Mouse (Mus musculus) embryonic facial prominence, embryonic 14.5 days (tissue): ENCODE results near the gene Mrpl54. TPM values are rescaled to one million over a fixed set of nuclear protein-coding genes. Genes with fewer than 3 reads are reported as not detected.
"Not testable (repeated sequence)": the region's sequence is repeated elsewhere in the genome, so short reads cannot be mapped to it uniquely, and the experiment has no call there.

Experiments
- ATAC-seq: fragments of 200-750 bp; cut with Nextera tagmentation; 2 replicates; pipeline ENCODE4 v1.8.0; 2017; ENCODE audit warnings: low read depth, moderate number of reproducible peaks, moderate TSS enrichment
- DNase-seq: peaks from one replicate; pipeline ENCODE4 v3.0.0-alpha.2; 2015; ENCODE audit warnings: low spot score
- H3K27ac ChIP-seq: fragments of 300-500 bp; sonication (generic); replicated peaks from 2 replicates; pipeline ENCODE4 v1.5.1; 2014; ENCODE audit warnings: low read depth, mild to moderate bottlenecking, low read length, moderate library complexity
- H3K27me3 ChIP-seq: fragments of 300-500 bp; sonication (generic); replicated peaks from 2 replicates; pipeline ENCODE4 v1.6.1; 2014; ENCODE audit warnings: low read length; ENCODE audit not compliant: control insufficient read depth, insufficient read depth
- H3K36me3 ChIP-seq: fragments of 300-500 bp; sonication (generic); 2 replicates; pipeline ENCODE4 v1.6.1; 2014; ENCODE audit warnings: low read length, mixed read lengths; ENCODE audit not compliant: control insufficient read depth, insufficient read depth
- H3K4me1 ChIP-seq: fragments of 300-500 bp; sonication (generic); 2 replicates; pipeline ENCODE4 v1.6.1; 2014; ENCODE audit warnings: antibody characterized with exemption, low read length; ENCODE audit not compliant: control insufficient read depth, insufficient read depth
- H3K4me2 ChIP-seq: fragments of 300-500 bp; sonication (generic); 2 replicates; pipeline ENCODE4 v1.6.1; 2014; ENCODE audit warnings: low read depth, mild to moderate bottlenecking, low read length, moderate library complexity, mixed read lengths
- H3K4me3 ChIP-seq: fragments of 300-500 bp; sonication (generic); 2 replicates; pipeline ENCODE4 v1.5.1; 2014; ENCODE audit warnings: low read depth, mild to moderate bottlenecking, low read length
- H3K9ac ChIP-seq: fragments of 300-500 bp; sonication (generic); 2 replicates; pipeline ENCODE4 v1.6.1; 2014; ENCODE audit warnings: low read depth, mild to moderate bottlenecking, low read length, moderate library complexity, mixed read lengths
- H3K9me3 ChIP-seq: fragments of 300-500 bp; sonication (generic); 2 replicates; pipeline ENCODE4 v1.6.1; 2016; ENCODE audit warnings: low read length; ENCODE audit not compliant: control insufficient read depth
- WGBS: fragments of 180-500 bp; shearing (Covaris S2); extraction: QIAGEN DNeasy Blood & Tissue Kit; methylation state at CpG from one replicate; pipeline ENCODE4 v1.1.7; 2014; 5-methylcytosine and 5-hydroxymethylcytosine counted together
- polyA plus RNA-seq: library from polyadenylated mRNA; unstranded; fragments of >200 nt; fragmentation: Nextera tagmentation; extraction: Ambion mirVana; gene quantifications from 2 replicates; pipeline ENCODE4 v1.2.1, GENCODE M21; 2014

Mrpl54 gene
- polyA plus RNA-seq, 1 experiment from 2014 or later = 196 TPM

- H3K36me3 ChIP-seq = no peaks in the 10 kb centered on the region
- H3K9ac ChIP-seq = peak overlapping the region; percentile 89
- H3K27ac ChIP-seq = no peak overlapping the region
- H3K27me3 ChIP-seq = peaks cover 30% of the 10 kb centered on the region
- ATAC-seq (peak; percentile 55), DNase-seq (no peak)
- 0% methylated on average over 8 of the region's 28 CpGs for WGBS
- peak overlapping the region; percentile 70 for H3K4me2 ChIP-seq
- peak overlapping the region; percentile 74 for H3K4me3 ChIP-seq
- H3K9me3 ChIP-seq = no peaks in the 10 kb centered on the region
- H3K4me1 ChIP-seq = peaks cover 9% of the 10 kb centered on the region
These were observed 33.5 kb downstream of the Mrpl54 start for GRCm38 (mm10) chr10:81233226-81233585.

- H3K9ac ChIP-seq = peak within 1 kb of the TSS; percentile 89
- peak; percentile 84 for ATAC-seq
- no peak within 1 kb of the TSS for H3K27ac ChIP-seq
- H3K4me3 ChIP-seq = peak within 1 kb of the TSS; percentile 74
- peak within 1 kb of the TSS; percentile 70 for H3K4me2 ChIP-seq
- peak; percentile 91 for DNase-seq
- H3K36me3 ChIP-seq = no peaks in the 10 kb centered on the region
- H3K27me3 ChIP-seq = peaks cover 30% of the 10 kb centered on the region
- no peaks in the 10 kb centered on the region for H3K9me3 ChIP-seq
- WGBS = 14% methylated on average over 17 of the region's 29 CpGs
- H3K4me1 ChIP-seq = peaks cover 9% of the 10 kb centered on the region
These were observed 34.0 kb downstream of the Mrpl54 start, which contains the start of gene Zfr2 for GRCm38 (mm10) chr10:81232580-81233225. TSS of gene Zfr2 (plus strand) at chr10:81233155.

GRCm38 (mm10) chr10:81231436-81231835 lies 35.3 kb downstream of the Mrpl54 start:
- H3K27me3 ChIP-seq = peaks cover 30% of the 10 kb centered on the region
- ATAC-seq (no peak), DNase-seq (no peak)
- WGBS = 47% methylated on average over 7 of the region's 7 CpGs
- H3K27ac ChIP-seq = no peak overlapping the region
- H3K4me2 ChIP-seq = peak overlapping the region; percentile 42; the same call in 1 of the 2 replicates
- H3K9me3 ChIP-seq = no peaks in the 10 kb centered on the region
- peaks cover 9% of the 10 kb centered on the region for H3K4me1 ChIP-seq
- H3K4me3 ChIP-seq = no peak overlapping the region
- H3K9ac ChIP-seq = no peak overlapping the region
- H3K36me3 ChIP-seq = no peaks in the 10 kb centered on the region

- ATAC-seq (peak; percentile 74; the same call in 1 of the 2 replicates), DNase-seq (peak; percentile 34)
- H3K4me3 ChIP-seq = peak within 1 kb of the TSS; percentile 23
- no peaks in the 10 kb centered on the region for H3K36me3 ChIP-seq
- H3K9me3 ChIP-seq = no peaks in the 10 kb centered on the region
- WGBS = 6% methylated on average over 27 of the region's 27 CpGs
- H3K27me3 ChIP-seq = peaks cover 30% of the 10 kb centered on the region
- no peak within 1 kb of the TSS for H3K27ac ChIP-seq
- peak within 1 kb of the TSS; percentile 26 for H3K9ac ChIP-seq
- peak within 1 kb of the TSS; percentile 42 for H3K4me2 ChIP-seq
- H3K4me1 ChIP-seq = peaks cover 9% of the 10 kb centered on the region
These were observed 36.0 kb downstream of the Mrpl54 start, which contains the start of gene Atcay for GRCm38 (mm10) chr10:81230438-81231332. TSS of gene Atcay (minus strand) at chr10:81230833.

GRCm38 (mm10) chr10:81229735-81230437 lies 36.8 kb downstream of the Mrpl54 start:
- DNase-seq = no peak

GRCm38 (mm10) chr10:81223731-81224130 lies 43.0 kb downstream of the Mrpl54 start:
- DNase-seq, H3K27me3 ChIP-seq, H3K9me3 ChIP-seq, H3K4me1 ChIP-seq, H3K4me3 ChIP-seq, ATAC-seq, H3K36me3 ChIP-seq, H3K9ac ChIP-seq, H3K27ac ChIP-seq, H3K4me2 ChIP-seq: not testable (repeated sequence)
- 56% methylated on average over 2 of the region's 2 CpGs for WGBS

More at GRCm38 (mm10) chr10:81229735-81230437, 36.8 kb downstream of the Mrpl54 start:
- Histone ChIP-seq H3K27me3 (peaks cover 30% of the 10 kb centered on the region), H3K4me2 (peak overlapping the region; percentile 41), H3K9ac (peak overlapping the region; percentile 26), H3K4me3 (peak overlapping the region; percentile 23), H3K27ac (no peak overlapping the region), H3K4me1 (peaks cover 9% of the 10 kb centered on the region), H3K36me3 (no peaks in the 10 kb centered on the region), H3K9me3 (no peaks in the 10 kb centered on the region)
- no peak for ATAC-seq
- 15% methylated on average over 20 of the region's 20 CpGs for WGBS

- no peak for DNase-seq
- Histone ChIP-seq H3K27ac (no peak overlapping the region), H3K4me1 (no peaks in the 10 kb centered on the region), H3K4me2 (no peak overlapping the region), H3K9me3 (no peaks in the 10 kb centered on the region), H3K9ac (no peak overlapping the region), H3K4me3 (no peak overlapping the region), H3K36me3 (no peaks in the 10 kb centered on the region), H3K27me3 (no peaks in the 10 kb centered on the region)
- 90% methylated on average over 5 of the region's 5 CpGs for WGBS
- no peak for ATAC-seq
These were observed 45.2 kb downstream of the Mrpl54 start for GRCm38 (mm10) chr10:81221402-81222015.

- Histone ChIP-seq H3K27me3 (no peaks in the 10 kb centered on the region), H3K4me3 (no peak overlapping the region)
- ATAC-seq = no peak
These were observed 48.8 kb downstream of the Mrpl54 start for GRCm38 (mm10) chr10:81217964-81218363.

More at GRCm38 (mm10) chr10:81217964-81218363, 48.8 kb downstream of the Mrpl54 start:
- H3K4me2 ChIP-seq = no peak overlapping the region
- DNase-seq = no peak
- H3K36me3 ChIP-seq = no peaks in the 10 kb centered on the region
- no peak overlapping the region for H3K27ac ChIP-seq
- no peaks in the 10 kb centered on the region for H3K9me3 ChIP-seq
- 40% methylated on average over 7 of the region's 7 CpGs for WGBS
- no peaks in the 10 kb centered on the region for H3K4me1 ChIP-seq
- H3K9ac ChIP-seq = no peak overlapping the region
